Mouse (Mus musculus) right cerebral cortex, postnatal 4 days (tissue): ENCODE measurements around the gene Hc.

Source experiments
- DNase-seq: peaks from one replicate; pipeline ENCODE4 v3.0.0-alpha.2; 2022

The Hc gene

GRCm38 (mm10) chr2:35048851-35049250 is 12.4 kb downstream of the Hc start:
- no peak for DNase-seq

GRCm38 (mm10) chr2:35044956-35045355 is 16.3 kb downstream of the Hc start:
- no peak for DNase-seq

- no peak for DNase-seq
Observed at GRCm38 (mm10) chr2:35038580-35039375, 22.5 kb downstream of the Hc start.

- DNase-seq = no peak
Observed at GRCm38 (mm10) chr2:35024646-35025154, 36.5 kb downstream of the Hc start.

- DNase-seq = no peak
Observed at GRCm38 (mm10) chr2:35021806-35022205, 39.4 kb downstream of the Hc start.

GRCm38 (mm10) chr2:35015861-35016260 is 45.4 kb downstream of the Hc start:
- DNase-seq = no peak

- no peak for DNase-seq
Observed at GRCm38 (mm10) chr2:35011649-35012048, 49.6 kb downstream of the Hc start.

GRCm38 (mm10) chr2:34998956-34999355 is 62.3 kb downstream of the Hc start:
- DNase-seq = no peak

- no peak for DNase-seq
Observed at GRCm38 (mm10) chr2:34996506-34996905, 64.7 kb downstream of the Hc start.

GRCm38 (mm10) chr2:34993696-34994356 is 67.4 kb downstream of the Hc start:
- DNase-seq = no peak

- no peak for DNase-seq
Observed at GRCm38 (mm10) chr2:34992729-34993695, 68.2 kb downstream of the Hc start.

- DNase-seq = no peak
Observed at GRCm38 (mm10) chr2:34991966-34992365, 69.3 kb downstream of the Hc start.

GRCm38 (mm10) chr2:34989749-34990148 is 71.5 kb downstream of the Hc start:
- DNase-seq = no peak

- no peak for DNase-seq
Observed at GRCm38 (mm10) chr2:34987595-34987994, 73.6 kb downstream of the Hc start.

GRCm38 (mm10) chr2:34984885-34985284 is 76.4 kb downstream of the Hc start:
- DNase-seq = no peak

- no peak for DNase-seq
Observed at GRCm38 (mm10) chr2:34982906-34983698, 78.1 kb downstream of the Hc start.

- no peak for DNase-seq
Observed at GRCm38 (mm10) chr2:34982096-34982724, 79.0 kb downstream of the Hc start.

GRCm38 (mm10) chr2:34979459-34980011 is 81.7 kb downstream of the Hc start:
- DNase-seq = no peak

GRCm38 (mm10) chr2:34978226-34978625 is 83.0 kb downstream of the Hc start:
- no peak for DNase-seq

GRCm38 (mm10) chr2:34976945-34977658 is 84.1 kb downstream of the Hc start:
- DNase-seq = no peak

- no peak for DNase-seq
Observed at GRCm38 (mm10) chr2:34976447-34976846, 84.8 kb downstream of the Hc start.
